Mouse (Mus musculus): ENCODE data around the gene Fndc5. TPM values are rescaled to one million over a fixed set of nuclear protein-coding genes. Genes with fewer than 3 reads are reported as not detected.

The Fndc5 gene
- polyA plus RNA-seq, 1 experiment from 2014 or later = 15.0 TPM

DNA sequence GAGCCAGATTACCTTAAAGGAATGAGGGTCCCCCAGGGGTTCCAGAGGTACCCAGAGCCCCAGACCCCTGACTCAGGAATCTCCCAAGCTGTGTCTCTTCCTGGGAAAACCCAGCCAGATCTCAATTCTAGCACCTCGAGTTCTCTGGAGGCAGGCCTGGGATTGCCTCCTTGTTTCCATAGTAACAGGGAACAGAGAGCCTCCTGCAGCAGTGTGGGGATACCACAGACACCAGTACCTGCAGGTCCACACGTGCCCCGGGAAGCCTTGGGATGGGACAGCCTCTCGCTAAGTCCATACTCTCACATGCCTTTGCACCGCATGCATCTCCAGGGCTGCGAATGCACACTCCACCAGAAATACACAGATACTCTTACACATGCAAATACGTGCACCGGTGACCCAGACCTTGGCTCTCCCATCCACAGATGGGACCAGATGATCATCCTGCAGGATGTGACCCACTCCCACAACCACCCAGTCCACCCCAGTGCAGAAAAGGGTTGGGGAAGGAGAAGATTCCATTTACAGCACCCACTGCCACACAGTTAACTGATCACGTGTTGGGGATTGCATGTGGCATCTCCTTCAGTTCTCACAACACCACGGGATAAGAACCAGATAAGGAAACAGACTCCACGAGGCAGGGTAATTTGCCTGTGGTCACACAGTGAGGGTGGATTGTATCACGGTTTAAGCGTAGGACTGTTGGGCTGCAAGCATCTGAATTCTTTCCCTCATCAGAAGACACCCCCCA, 8.0 kb upstream of the Fndc5 start:
- 56% methylated on average over 13 of the region's 13 CpGs for WGBS
- H3K9me3 ChIP-seq = no peaks in the 10 kb centered on the region
- no peak overlapping the region for H3K4me2 ChIP-seq
- no peak overlapping the region; the same call in 1 of the 2 replicates for H3K27ac ChIP-seq (replicated peaks)
- 0 out of 2 replicates have a peak, but pooled peaks have one; percentile 24 for ATAC-seq (ENCODE audit: low FRiP score, low read depth)
- no peaks in the 10 kb centered on the region for H3K27me3 ChIP-seq
- no peak overlapping the region for H3K4me3 ChIP-seq
- peaks cover 45% of the 10 kb centered on the region for H3K4me1 ChIP-seq (replicated peaks)
- H3K9ac ChIP-seq = no peak overlapping the region
- H3K36me3 ChIP-seq = no peaks in the 10 kb centered on the region

DNA sequence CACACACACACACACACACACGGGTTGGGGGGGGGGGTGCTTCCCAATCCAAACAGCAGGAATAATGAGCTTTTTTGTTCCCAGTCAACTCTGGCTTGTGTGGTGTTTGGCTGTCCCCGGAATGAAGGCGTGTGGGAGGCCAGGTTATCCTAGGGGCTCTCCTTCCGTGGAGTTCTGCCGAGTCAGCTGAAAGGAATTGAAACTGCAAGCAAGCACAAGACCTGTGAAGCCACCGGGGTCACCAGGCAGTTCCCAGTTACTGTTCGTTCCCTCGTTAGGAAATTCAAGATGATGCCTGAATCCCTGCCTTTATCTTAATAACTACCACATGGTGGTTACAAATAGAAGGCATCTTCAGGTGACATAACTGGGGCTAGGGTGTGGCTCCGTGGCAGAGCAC, 7.4 kb upstream of the Fndc5 start:
- Histone ChIP-seq H3K9ac (no peak overlapping the region), H3K4me2 (no peak overlapping the region), H3K36me3 (no peaks in the 10 kb centered on the region), H3K27me3 (no peaks in the 10 kb centered on the region), H3K4me3 (no peak overlapping the region), H3K9me3 (no peaks in the 10 kb centered on the region), H3K27ac (replicated peaks) (no peak overlapping the region), H3K4me1 (replicated peaks) (peaks cover 44% of the 10 kb centered on the region)
- ATAC-seq (ENCODE audit: low FRiP score, low read depth) = no peak
- 46% methylated on average over 9 of the region's 9 CpGs for WGBS

DNA sequence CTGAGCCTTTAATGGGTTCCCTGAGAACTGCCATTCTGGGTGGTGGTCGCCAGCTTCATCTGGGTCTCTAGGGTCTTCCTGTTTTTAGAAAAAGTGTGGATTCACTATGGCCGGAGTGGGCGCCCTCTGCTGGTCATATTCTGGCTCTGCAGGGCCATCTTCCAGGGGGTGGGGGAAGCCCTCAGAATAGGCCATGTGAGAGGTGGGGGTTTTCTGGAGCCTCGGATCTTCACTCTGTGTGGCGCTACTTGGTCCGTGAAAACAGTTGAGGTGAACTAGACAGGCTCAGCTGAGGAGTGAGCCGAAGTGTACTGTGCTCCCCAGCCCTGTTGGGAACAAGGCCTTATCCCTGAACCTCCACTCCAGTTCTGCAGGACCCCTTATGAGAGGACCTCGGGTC, 6.7 kb upstream of the Fndc5 start:
- H3K4me3 ChIP-seq = peak overlapping the region; percentile 11; the same call in 1 of the 2 replicates

DNA sequence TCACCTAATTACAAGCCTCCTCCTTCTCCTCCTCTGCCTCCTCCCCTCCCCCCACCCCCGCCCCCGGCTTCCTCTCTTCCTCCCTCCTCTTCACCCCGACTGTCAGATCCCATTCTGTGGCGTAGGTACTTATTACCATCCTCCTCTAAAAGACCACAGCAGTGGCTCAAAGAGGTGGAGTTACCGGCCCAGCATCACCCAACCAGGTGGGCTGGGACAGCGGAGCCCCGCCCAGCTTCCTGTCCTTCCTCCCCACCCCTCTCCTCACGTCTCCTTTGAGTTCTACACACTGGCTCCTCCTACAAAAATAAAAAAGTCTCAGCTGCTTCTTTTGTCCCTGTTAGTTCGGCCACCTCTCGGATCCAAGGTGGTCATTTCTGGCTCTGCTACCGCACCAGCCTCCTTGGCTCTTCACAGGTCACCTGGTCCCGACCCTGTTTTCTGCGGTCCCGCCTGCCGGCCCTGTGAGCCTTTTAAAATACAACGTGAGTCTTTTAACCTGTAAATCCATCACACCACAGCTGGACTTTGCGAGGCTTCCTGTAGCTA, 6.0 kb upstream of the Fndc5 start:
- Histone ChIP-seq H3K27ac (replicated peaks) (0 out of 2 replicates have a peak overlapping the region, but pooled peaks have one; percentile 50), H3K4me3 (peak overlapping the region; percentile 11; the same call in 1 of the 2 replicates), H3K9me3 (no peaks in the 10 kb centered on the region), H3K4me1 (replicated peaks) (peaks cover 37% of the 10 kb centered on the region), H3K36me3 (no peaks in the 10 kb centered on the region), H3K9ac (no peak overlapping the region), H3K4me2 (peak overlapping the region; percentile 44), H3K27me3 (0 out of 2 replicates have a peak, but pooled peaks cover 4% of the 10 kb centered on the region)
- ATAC-seq (ENCODE audit: low FRiP score, low read depth) = peak; percentile 72
- 8% methylated on average over 16 of the region's 17 CpGs for WGBS

More for the DNA sequence above, 6.7 kb upstream of the Fndc5 start:
- under 1% methylated on average over 8 of the region's 8 CpGs for WGBS
- Histone ChIP-seq H3K27ac (replicated peaks) (0 out of 2 replicates have a peak overlapping the region, but pooled peaks have one; percentile 50), H3K9me3 (no peaks in the 10 kb centered on the region), H3K4me1 (replicated peaks) (peaks cover 43% of the 10 kb centered on the region), H3K27me3 (0 out of 2 replicates have a peak, but pooled peaks cover 3% of the 10 kb centered on the region), H3K9ac (no peak overlapping the region), H3K36me3 (no peaks in the 10 kb centered on the region), H3K4me2 (peak overlapping the region; percentile 44)
- ATAC-seq (ENCODE audit: low FRiP score, low read depth) = peak; percentile 40

DNA sequence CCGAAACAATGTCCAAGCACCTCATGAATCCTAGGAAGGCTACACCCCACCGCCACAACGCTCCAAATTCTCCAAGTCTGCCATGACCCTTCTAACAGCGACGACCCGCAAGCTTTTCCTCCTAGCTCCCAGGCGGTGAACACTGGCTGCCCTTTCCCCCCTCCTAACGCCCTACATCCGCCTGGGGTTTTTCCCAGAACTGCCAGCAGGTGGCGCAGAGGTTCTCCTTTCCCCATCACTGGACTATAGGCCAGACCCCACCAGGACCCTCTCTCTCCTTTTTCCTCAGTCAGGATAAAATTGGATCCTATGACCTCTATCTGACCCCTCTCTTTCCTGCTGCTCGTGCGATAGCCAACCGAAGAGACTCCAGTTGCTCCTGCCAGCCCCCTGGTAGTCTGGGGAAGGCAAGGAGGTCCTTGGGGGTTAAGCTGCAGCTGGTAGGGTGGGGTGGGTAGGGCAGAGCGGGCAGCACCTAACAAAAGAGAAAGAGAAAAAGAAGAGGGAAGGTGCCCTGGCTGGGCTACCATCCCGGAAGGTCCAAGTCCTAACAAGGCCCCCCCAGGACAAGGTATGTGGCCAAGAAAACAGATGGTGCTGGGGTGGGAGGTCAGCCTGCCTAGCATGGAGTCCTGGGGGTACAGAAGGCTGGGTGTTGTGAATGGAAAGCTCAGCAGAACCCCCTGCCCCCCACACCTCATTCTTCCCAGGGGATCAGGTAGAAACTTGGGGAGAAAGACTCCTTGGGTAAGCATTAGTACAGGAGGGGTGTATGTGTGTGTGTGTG, 1.8 kb upstream of the Fndc5 start:
- H3K4me1 ChIP-seq (replicated peaks) = peaks cover 34% of the 10 kb centered on the region
- no peak overlapping the region for H3K27ac ChIP-seq (replicated peaks)
- no peaks in the 10 kb centered on the region for H3K9me3 ChIP-seq
- H3K4me2 ChIP-seq = peak overlapping the region; percentile 48
- H3K9ac ChIP-seq = no peak overlapping the region
- H3K4me3 ChIP-seq = no peak overlapping the region
- 8% methylated on average over 15 of the region's 15 CpGs for WGBS
- no peak for ATAC-seq (ENCODE audit: low FRiP score, low read depth)
- no peaks in the 10 kb centered on the region for H3K36me3 ChIP-seq
- 0 out of 2 replicates have a peak, but pooled peaks cover 8% of the 10 kb centered on the region for H3K27me3 ChIP-seq

DNA sequence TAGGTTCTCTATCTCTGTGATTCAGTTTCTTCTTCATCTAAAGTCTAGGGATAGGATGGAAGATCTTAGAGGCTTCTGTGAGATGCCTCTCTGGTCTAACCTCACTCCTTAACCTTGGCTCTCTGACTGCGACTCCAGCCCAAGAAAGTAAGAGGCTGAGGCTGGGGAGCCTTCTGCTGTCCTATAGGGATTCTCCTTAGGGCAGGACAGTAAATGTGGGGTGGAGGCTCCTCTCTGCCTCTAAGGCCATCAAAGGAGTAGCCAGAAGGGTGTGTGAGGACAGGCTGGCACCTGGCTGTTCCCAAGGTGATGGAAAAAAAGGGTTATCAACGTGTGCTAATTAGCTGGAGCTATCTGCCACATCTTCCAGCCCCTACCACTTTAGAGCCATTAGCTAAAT, 1.2 kb upstream of the Fndc5 start:
- 61% methylated on average over 2 of the region's 2 CpGs for WGBS
- H3K4me1 ChIP-seq (replicated peaks) = peaks cover 27% of the 10 kb centered on the region
- H3K9me3 ChIP-seq = no peaks in the 10 kb centered on the region
- H3K27me3 ChIP-seq = 0 out of 2 replicates have a peak, but pooled peaks cover 8% of the 10 kb centered on the region
- ATAC-seq (ENCODE audit: low FRiP score, low read depth) = no peak
- H3K9ac ChIP-seq = no peak overlapping the region
- no peak overlapping the region for H3K27ac ChIP-seq (replicated peaks)
- no peak overlapping the region for H3K4me3 ChIP-seq
- no peaks in the 10 kb centered on the region for H3K36me3 ChIP-seq
- H3K4me2 ChIP-seq = no peak overlapping the region

DNA sequence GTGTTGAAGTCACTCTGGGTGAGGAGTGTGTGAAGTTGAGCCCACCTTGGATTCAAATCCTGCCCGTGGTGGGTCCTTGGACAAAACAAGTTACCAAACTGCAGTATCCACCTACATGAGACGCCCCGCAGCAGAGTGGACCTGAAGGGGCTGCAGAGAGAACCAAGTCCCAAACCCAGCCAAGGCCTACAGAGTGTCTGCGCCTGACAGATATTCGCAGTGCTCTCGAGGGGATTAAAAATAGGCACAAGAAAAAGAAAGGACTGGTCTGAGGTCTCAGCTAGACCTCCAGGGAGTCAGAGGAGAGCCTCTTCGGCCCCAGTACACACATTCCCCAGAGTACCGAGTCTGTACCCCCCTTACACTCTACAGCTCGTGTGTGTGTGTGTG, 615 bp upstream of the Fndc5 start:
- Histone ChIP-seq H3K9ac (peak overlapping the region; percentile 67), H3K4me3 (peak overlapping the region; percentile 56), H3K4me1 (replicated peaks) (peaks cover 23% of the 10 kb centered on the region), H3K27me3 (0 out of 2 replicates have a peak, but pooled peaks cover 8% of the 10 kb centered on the region), H3K9me3 (no peaks in the 10 kb centered on the region), H3K36me3 (no peaks in the 10 kb centered on the region), H3K4me2 (peak overlapping the region; percentile 97), H3K27ac (replicated peaks) (no peak overlapping the region)
- WGBS = 38% methylated on average over 9 of the region's 9 CpGs
- ATAC-seq (ENCODE audit: low FRiP score, low read depth) = no peak

DNA sequence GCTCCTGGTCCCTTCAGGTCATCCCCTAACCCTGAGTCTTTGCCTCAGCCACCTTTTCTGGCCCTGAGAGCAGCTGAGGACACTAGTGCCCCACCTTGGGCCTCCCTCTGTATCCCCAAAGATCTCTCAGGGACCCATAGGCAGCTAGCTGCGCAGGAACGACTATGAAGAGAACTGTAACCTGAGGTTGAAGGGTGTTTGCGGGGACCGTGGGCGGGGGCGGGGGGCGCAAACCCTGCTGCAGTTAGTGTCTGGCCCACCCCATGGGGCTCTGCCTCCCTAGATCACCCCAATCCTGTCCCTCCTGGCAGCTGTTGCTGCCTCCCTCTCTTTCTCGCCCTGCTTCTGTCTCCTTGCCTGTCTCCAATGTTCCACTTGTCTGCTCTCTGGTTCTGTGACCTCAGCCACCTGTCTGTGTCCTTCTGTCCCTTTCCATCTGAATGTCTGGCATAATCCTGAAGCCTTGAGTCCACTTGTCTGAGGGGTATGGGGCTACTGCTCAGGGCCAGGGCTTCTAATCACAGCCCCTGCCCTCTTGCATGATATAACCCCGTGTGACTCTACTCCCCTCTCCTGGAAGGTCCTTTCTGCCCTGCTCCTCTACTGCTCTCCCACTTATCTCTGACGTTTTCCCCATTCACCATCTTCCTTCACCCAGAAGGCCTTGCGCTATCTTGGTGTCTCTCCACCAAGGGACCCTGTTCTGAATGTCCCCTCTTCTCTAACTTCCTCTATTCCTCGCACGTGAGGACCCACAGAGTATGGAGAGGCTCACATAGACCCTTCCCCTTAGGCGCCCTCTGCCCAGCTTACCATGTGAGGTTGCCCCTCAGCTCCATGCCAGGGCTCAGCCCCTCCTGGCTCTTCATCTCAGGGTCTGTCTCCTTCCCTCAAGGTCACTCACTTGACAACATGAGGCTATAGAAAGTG, 858 bp downstream of the Fndc5 start:
- ATAC-seq (ENCODE audit: low FRiP score, low read depth) = no peak
- H3K4me3 ChIP-seq = peak overlapping the region; percentile 56
- no peaks in the 10 kb centered on the region for H3K9me3 ChIP-seq
- no peak overlapping the region for H3K27ac ChIP-seq (replicated peaks)
- no peaks in the 10 kb centered on the region for H3K36me3 ChIP-seq
- H3K4me1 ChIP-seq (replicated peaks) = peaks cover 36% of the 10 kb centered on the region
- H3K9ac ChIP-seq = peak overlapping the region; percentile 67
- H3K27me3 ChIP-seq = 0 out of 2 replicates have a peak, but pooled peaks cover 8% of the 10 kb centered on the region
- peak overlapping the region; percentile 97 for H3K4me2 ChIP-seq
- WGBS = 43% methylated on average over 14 of the region's 14 CpGs

DNA sequence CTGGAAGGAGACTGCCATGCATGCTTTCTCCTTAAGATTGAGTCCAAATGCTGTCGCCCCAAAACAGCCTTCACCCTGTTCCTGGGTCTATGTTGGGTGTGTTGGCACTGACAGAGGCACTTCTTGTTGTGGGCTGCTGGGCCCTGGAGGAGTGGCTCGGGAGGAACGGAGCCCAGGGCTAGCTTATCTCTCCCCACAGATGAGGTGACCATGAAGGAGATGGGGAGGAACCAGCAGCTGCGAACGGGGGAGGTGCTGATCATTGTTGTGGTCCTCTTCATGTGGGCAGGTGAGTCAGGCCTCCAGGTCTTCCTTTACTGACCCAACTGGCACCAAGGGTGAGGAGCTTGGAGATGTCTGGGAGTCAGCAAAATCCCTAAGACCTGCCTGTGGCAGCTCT, 2.8 kb downstream of the Fndc5 start:
- no peak overlapping the region for H3K4me2 ChIP-seq
- peaks cover 48% of the 10 kb centered on the region for H3K4me1 ChIP-seq (replicated peaks)
- H3K9me3 ChIP-seq = no peaks in the 10 kb centered on the region
- H3K4me3 ChIP-seq = no peak overlapping the region
- H3K27ac ChIP-seq (replicated peaks) = no peak overlapping the region
- no peak overlapping the region for H3K9ac ChIP-seq
- WGBS = 88% methylated on average over 5 of the region's 5 CpGs
- ATAC-seq (ENCODE audit: low FRiP score, low read depth) = no peak
- H3K27me3 ChIP-seq = 0 out of 2 replicates have a peak, but pooled peaks cover 8% of the 10 kb centered on the region
- no peaks in the 10 kb centered on the region for H3K36me3 ChIP-seq

DNA sequence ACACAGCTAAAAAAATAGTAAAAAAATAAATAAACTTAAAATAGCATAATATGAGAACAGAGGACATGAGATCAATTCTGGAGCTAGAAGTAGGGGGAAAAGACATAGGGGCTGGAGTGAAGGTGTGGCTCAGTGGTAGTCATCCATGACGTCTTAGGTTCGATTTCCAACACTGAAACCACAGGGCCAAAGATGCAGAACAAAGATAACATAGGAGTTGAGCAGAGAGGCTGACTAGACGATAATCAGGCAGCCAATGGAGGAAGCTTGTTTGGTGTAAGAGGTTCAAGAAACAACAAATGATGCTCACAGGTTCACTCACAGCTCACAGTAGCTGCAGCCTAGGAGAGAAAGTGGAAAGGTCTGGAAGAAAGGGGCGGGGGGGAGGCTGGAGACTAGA, 4.0 kb downstream of the Fndc5 start:
- Histone ChIP-seq H3K27me3 (0 out of 2 replicates have a peak, but pooled peaks cover 4% of the 10 kb centered on the region), H3K27ac (replicated peaks) (no peak overlapping the region), H3K36me3 (no peaks in the 10 kb centered on the region), H3K4me2 (no peak overlapping the region), H3K4me1 (replicated peaks) (peaks cover 53% of the 10 kb centered on the region), H3K9ac (no peak overlapping the region), H3K4me3 (no peak overlapping the region), H3K9me3 (no peaks in the 10 kb centered on the region)
- ATAC-seq (ENCODE audit: low FRiP score, low read depth) = no peak
- WGBS = 88% methylated on average over 4 of the region's 4 CpGs

Measured in hindbrain, embryonic 15.5 days (tissue).